Mouse (Mus musculus): ENCODE measurements at regions not wholly inside any gene's neighbourhood (a gene's known extent, or its start where the extent isn't known, plus 50 kb on each side); places are given as distances from the start of the nearest gene placed in this dataset.

DNA sequence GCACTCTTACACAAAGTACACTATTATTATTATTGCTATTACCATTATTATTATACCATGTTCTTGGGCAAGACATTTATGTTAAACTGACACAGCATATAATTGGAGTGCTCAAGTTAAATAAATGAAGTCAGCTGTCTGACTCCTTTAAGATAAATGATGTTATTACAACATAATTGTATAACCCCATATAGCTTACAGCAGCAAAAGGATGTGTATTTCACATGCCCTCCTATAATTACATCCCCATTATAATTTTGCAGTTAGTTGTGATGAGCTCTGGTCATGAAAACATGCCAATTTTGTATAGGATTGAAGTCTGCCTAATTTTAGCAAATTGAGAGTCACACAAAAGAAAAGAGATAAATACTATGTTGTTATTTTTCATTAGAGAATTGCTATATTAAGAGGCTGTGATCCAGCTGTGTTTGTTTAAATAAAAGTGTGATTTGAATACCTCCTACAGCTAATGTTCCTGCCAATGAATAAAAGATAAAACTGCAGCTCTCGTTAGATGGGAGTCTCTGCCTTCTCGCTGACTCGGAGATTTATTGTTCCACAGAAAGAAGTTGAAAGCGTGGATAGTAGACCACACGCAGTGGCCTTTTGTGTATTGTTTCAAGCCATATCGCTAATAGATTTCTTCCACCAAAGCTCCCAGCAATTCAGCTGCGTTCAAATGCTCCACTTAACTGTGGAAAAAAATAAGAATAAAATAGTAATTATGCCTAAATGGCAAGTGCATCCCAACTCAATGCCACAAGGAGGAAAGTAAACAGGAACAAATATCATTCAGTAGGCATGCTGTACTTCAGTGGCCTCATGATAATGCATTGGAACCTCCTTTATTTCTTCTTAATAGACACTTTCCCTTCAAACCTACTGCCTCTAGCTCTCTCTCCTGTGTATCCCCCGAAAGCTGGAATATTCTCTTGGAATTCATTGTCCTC, 194.9 kb upstream of the Gm10192 start:
- DNase-seq (ENCODE audit: low read depth, low spot score) = no peak

DNA sequence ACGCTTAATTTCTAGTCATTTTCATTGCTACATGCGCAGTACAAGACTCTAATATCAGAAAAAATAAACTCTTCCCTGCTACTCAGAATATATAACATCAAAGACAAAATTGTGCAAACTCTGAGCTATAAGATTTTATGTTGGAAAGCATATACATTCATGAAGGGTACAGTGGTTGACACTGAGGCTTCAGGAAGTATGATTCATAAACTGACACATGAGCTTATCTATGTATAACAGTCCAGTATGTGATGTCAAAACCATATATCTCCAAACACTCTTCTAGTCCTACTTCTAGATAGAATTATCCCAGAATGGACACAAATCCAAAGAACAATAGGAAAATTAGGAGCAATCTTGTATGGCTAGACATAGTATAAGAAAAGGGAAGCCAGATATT, 177.5 kb upstream of the Gm10192 start:
- DNase-seq (ENCODE audit: low read depth, low spot score) = no peak

GRCm38 (mm10) chr4:97357958-97358357, 175.0 kb upstream of the Gm10192 start:
- no peak for DNase-seq (ENCODE audit: low read depth, low spot score)

GRCm38 (mm10) chr4:97346799-97347198, 163.8 kb upstream of the Gm10192 start:
- DNase-seq (ENCODE audit: low read depth, low spot score) = no peak

DNA sequence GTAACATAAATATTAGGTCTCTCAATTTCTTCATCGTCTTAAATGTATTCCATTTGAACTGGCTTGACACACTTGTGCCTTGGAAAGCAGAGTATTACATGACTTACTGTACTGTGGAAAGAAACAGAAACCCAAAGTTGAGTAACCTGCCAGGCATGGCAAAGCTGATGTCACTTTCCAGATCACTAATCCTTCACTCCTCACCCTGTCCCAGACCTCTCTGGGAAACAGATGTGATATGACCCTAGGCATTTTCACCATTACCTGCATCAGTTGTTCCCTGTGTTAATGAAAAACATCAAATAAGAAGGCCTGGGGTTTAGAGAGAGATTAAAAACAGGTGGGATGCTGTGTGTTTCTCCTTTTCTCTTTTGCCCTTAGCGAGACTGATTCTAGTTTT, 161.4 kb upstream of the Gm10192 start:
- no peak for DNase-seq (ENCODE audit: low read depth, low spot score)

DNA sequence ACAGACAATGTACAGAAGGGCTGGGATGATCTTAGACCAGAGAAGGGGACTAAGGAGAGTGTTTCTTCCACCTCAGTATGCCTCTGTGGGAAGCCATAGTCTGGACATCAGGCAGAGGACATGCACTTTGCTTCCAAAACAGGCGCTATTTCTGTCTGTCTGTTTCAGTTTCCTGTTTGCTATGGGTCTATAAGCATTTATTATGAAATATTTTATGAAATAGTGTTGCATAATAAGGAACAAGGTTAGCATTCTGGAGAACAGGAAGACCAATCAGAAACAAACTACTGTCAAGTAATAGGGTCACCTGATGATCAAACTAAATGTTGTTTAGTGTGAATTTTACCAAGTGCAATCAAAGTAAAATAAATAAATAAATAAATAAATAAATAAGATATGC, 160.4 kb upstream of the Gm10192 start:
- DNase-seq (ENCODE audit: low read depth, low spot score) = no peak
